Mouse (Mus musculus) megakaryocyte, adult 5-6 weeks (primary cell): ENCODE data around the gene Actr6. TPM values are rescaled to one million over a fixed set of nuclear protein-coding genes. Genes with fewer than 3 reads are reported as not detected.
"Not testable (repeated sequence)": the region's sequence is repeated elsewhere in the genome, so short reads cannot be mapped to it uniquely, and the experiment has no call there.

Experiments used
- ATAC-seq: 2 replicates; pipeline ENCODE4 v1.8.0; 2016; ENCODE audit warnings: mild to moderate bottlenecking, inconsistent platforms; ENCODE audit not compliant: poor library complexity, severe bottlenecking
- total RNA-seq, 2 experiments: library from RNA; stranded (forward) in 1 of 2; stranded (reverse) in 1 of 2; fragments of 153-499, 151-499 nt in 1 of 2; fragments of 221-1000, 200-1000 nt in 1 of 2; gene quantifications; 2 replicates each; pipeline versions ENCODE4 v1.2.3 to v1.2.4; 2015 to 2017

The Actr6 gene
- total RNA-seq, 2 experiments from 2014 or later, result 14.8 to 27.0 TPM

DNA sequence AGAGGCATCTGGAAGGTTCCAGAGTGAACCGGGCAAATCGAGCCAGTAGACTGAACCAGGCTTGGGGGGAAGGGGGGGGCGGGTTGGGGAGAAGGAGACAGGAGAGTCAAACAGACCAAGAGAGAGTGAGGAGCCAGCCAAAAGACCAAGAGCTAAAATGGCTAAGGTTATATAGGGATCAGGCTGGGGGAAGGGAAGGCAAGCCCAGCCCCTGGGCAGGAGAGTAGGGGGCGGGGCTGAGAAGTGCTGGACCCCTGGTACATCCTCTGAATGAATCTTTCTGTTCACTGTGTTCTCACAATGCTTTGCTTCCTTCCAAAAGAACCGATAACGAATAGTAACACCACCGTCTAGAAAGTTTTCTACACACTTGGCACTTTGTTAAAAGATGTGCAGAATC, 7.6 kb upstream of the Actr6 start:
- no peak for ATAC-seq

GRCm38 (mm10) chr10:89738395-89738794, 6.3 kb upstream of the Actr6 start:
- no peak for ATAC-seq

DNA sequence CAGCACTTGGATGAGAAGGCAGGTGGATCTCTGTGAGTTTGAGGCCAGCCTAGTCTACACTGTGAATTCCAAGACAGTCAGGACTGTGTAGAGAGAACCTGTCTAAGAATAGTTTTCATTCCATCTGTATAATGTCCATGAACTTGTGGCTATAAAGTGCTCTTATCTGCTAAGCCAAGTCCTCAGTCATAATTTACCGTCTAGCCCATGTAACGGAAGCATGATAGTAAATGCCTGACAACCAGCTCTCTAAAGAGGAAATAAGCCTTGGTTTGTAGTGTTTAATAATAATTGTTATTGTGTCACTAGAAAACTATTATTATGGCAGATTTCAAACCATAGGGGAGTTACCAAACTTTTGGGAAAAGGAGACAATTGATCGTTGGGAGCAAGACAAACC, 5.8 kb upstream of the Actr6 start:
- no peak for ATAC-seq

GRCm38 (mm10) chr10:89737092-89737491, 5.0 kb upstream of the Actr6 start:
- ATAC-seq, result no peak

DNA sequence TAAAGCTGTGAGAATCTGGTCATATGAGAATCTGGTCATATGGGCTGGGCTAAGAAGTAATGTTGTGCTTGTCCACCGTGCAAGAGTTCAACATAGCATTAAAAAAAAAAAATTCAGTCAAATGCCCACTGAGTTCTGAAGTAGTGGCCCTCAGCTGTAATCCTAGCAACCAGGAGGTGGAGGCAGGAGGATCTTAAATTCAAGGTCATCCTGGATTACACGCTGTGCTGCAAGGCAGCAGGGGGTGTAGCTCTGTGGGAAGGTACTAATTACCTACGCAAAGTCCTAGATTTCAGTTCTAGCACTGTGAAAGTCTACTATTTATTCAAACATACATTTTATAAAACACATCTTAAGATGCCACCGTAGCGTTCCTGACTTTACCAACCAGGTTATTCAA, 754 bp downstream of the Actr6 start:
- ATAC-seq, result 0 out of 2 replicates have a peak, but pooled peaks have one; percentile 2

DNA sequence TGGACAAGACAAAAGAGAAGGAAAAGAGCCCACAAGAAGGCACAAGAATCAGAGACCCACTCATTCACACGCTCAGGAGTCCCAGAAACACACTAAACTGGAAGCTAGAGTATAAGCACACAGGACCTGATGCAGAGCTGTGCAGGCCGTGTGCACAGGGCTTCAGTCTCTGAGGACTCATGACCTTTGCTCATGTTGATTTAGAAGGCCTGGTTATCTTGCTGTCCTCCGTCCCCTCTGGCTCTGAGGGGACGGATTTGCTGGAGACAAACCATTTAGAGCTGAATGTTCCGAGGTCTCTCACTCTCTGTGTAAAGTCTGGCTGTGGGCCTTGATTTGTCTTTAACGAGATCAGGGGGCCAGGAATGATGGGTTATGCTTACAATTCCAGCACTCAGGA, 1.7 kb downstream of the Actr6 start:
- ATAC-seq, result no peak

- peak; percentile 66 for ATAC-seq
Measured at GRCm38 (mm10) chr10:89722247-89723195, 9.6 kb downstream of the Actr6 start.

DNA sequence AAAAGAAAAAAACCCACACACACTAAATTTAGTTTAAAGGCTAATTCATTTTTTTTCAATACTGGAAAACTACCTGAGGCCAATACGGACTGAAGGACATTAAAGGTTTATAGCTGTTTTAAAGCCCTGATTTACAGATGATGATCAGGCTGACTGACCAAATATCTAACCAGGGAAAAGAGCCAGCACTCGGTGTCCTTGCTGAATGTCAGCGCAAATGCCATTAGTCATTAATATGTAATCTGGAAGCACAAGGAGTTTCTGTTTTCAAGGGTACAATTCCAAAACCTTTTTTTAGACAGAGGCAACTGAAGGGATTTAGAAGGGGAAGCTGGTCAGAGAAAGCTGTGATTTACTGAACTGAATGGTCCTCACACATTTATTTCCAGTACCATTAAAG, 11.3 kb downstream of the Actr6 start:
- no peak for ATAC-seq

DNA sequence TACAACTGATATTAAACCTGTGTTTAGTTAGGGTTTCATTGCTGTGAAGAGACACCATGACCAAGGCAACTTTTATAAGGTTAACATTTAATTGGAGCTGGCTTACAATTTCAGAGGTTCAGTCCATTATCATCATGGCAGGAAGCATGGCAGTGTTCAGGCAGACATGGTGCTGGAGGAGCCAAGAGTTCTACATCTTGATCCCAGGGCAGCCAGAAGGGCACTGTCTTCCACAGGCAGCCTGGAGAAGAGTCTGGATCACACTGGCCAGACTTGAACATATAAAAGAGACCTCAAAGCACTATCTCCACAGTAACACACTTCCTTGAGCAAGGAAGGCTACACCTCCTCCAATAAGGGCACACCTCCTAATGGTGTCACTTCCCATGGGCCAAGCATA, 11.8 kb downstream of the Actr6 start:
- ATAC-seq, result no peak

GRCm38 (mm10) chr10:89714910-89715309, 17.2 kb downstream of the Actr6 start:
- ATAC-seq, result no peak

DNA sequence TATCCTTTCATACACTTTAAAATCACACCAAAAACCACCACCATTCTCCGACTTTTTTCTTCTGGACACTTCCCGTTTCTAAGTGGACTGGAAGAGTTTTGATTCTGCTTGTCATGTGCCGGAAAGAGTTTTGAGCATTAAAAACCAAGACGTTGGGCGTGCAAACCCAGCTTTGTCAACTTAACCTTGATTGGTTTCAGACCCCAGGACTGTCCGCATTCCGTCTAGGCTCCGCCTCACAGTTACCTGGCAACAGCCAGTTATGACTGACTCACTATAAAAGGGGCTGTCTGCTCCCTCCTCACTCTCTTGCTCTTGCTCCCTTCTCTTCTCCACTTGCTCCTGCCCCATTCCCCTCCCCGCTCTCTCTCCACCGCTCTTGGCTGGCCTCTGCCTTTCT, 23.4 kb downstream of the Actr6 start:
- peak; percentile 60 for ATAC-seq

GRCm38 (mm10) chr10:89707397-89707796, 24.7 kb downstream of the Actr6 start:
- no peak for ATAC-seq

- peak; percentile 76 for ATAC-seq
Measured at GRCm38 (mm10) chr10:89703042-89703441, 29.1 kb downstream of the Actr6 start.

- ATAC-seq, result no peak
Measured at GRCm38 (mm10) chr10:89697956-89698355, 34.1 kb downstream of the Actr6 start.

GRCm38 (mm10) chr10:89696270-89696669, 35.8 kb downstream of the Actr6 start:
- ATAC-seq, result not testable (repeated sequence)

DNA sequence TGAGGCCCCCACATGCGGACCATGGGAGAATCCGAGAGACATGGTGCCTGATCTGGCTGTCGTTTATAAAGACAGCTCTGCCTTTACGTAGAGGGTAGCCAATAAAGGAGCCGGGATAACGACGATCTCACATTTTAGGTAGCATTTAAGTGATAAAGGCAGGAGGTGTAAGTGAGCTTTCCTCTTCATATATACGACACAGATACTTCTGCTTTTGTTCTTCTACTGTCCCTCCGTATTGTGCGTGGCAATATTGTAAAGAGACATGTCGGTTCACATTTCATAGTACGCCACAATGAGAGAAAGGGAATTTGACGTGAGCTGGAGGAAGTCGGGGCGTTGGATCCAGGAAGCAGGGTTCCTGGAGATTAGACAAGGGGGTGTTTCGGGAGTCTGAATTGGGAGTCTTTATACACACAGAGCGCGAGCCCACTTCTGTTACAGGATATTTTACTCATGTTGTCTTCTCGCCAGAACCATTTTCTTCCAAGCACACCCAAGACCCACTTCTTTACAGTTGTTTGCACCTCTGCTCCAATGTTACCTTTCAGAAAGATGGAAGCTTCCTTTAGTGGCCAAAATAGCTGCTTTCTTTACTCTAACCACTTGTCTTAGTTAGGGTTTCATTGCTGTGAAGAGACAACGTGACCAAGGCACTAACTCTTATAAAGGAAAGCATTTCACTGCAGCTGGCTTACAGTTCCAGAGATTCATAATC, 36.7 kb downstream of the Actr6 start:
- ATAC-seq, result peak; percentile 66

GRCm38 (mm10) chr10:89690021-89690420, 42.1 kb downstream of the Actr6 start:
- no peak for ATAC-seq

DNA sequence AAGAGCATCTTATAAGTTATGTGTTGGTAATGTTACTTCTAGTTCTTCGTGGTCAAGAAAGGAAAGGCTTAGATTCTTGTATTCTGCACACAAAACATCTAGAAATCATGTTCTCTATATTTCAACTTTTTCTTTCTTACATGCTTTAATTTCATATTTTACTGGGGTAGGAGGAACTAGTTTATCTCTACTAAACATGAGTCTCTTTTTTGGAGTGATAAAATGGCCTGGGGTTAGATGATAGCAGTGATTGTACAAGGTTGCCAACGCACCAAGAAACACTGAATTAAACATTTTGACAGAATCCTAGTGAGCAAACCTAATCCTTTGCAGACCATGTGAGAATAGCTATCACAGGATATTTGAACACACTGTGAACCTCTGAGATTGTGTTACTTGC, 44.6 kb downstream of the Actr6 start:
- ATAC-seq, result no peak

DNA sequence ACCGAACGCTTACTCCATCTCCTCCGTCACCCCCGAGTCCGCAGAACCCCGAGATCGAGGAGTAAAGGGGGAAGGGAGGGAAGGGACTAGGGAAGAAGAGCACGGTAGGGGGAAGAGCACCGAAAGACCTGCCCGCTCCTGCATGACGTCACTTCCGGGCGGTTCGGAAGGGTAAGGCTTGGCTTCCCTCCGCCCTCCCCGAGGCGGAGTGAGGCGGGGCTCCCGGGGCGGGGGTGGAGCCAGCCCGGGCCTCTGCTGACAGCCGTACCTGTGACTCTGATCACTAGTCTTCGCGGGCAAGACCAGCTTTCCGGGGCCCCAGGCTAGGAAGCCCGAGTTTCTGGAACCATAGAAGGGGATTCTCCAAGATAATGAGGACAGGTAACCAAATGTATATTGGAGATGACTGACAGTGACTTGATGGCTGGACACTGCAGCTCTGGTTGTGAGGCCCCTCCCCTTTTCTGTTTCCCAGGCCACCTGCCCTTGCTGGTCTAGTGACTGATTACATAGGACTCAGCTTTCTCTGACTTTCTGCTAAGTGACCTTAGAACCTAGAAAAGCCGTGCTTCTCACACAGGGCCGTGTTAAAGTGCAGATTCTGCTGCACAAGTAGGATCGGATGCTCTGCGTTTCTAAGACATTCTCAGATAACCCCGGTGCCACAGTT, 45.8 kb downstream of the Actr6 start, which contains the start of gene Scyl2:
Scyl2 (minus strand) TSS at position 147 of the 670 bp plus-strand sequence.
- peak; percentile 95 for ATAC-seq

DNA sequence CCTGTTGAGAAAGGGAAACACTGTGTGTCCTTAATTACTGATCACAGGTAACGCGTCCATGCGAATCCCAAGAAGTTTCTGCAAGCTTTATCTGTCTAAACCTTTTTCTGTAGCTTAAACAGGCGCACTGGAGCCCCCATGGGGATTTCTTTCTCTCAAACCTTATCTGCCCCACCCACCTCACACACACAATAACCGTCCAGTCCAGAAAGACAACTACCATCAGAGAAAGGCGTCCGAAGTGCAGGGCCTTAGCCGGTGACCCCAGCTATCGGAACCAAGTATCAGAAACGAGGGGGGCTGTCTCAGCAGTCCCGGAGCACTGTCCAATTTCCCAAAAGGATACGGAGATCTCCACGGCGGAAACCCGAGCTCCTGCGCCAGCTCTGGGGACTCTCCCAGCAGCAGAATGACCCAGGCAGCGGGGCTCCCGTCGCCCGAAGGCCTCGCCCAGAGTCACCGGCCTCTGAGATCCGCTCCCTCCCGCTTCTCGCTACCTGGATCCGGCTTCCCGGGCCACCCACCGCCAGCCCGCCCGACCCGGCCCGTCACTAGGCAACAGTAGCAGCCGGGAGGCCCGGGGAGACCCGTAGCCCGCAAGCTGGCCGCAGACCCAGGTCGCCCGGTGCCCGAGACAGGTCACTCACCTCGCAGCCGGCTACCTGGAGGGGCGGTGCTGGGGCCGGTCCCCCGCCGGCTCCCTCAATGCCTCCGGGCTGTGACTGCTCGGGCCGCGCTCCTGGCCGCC, 46.5 kb downstream of the Actr6 start:
- peak; percentile 43 for ATAC-seq

- ATAC-seq, result no peak
Measured at GRCm38 (mm10) chr10:89682961-89683360, 49.1 kb downstream of the Actr6 start.
